Mouse (Mus musculus) MEL (cell line): ENCODE data around the gene Szt2.

Experiments used
- CHD1 ChIP-seq: IDR thresholded peaks from 2 replicates; pipeline ENCODE4 v1.6.1; 2012; ENCODE audit warnings: low read depth, mild to moderate bottlenecking, inconsistent platforms, low read length, improper control_type of control experiment
- CTCF ChIP-seq, 3 experiments: IDR thresholded peaks in 2 of 3; conservative IDR thresholded peaks in 1 of 3; 2 replicates each; pipeline ENCODE4 v1.5.1; 2011 to 2012; ENCODE audit warnings: low read length in 3 of 3, low read depth in 2 of 3, mild to moderate bottlenecking in 2 of 3, improper control_type of control experiment in 1 of 3, inconsistent platforms in 1 of 3, mixed read lengths in 1 of 3, moderate library complexity in 1 of 3; ENCODE audit not compliant: control insufficient read depth in 1 of 3, insufficient read depth in 1 of 3, poor library complexity in 1 of 3, severe bottlenecking in 1 of 3
- ELF1 ChIP-seq: IDR thresholded peaks from 2 replicates; pipeline ENCODE4 v1.6.1; 2014; ENCODE audit warnings: low read depth, mild to moderate bottlenecking, inconsistent platforms, low read length, improper control_type of control experiment, moderate library complexity
- EP300 ChIP-seq, 2 experiments: IDR thresholded peaks; 2 replicates each; pipeline ENCODE4 v1.6.1; 2011; ENCODE audit warnings: improper control_type of control experiment in 2 of 2, low read length in 2 of 2, low read depth in 1 of 2, mild to moderate bottlenecking in 1 of 2
- GATA1 ChIP-seq: IDR thresholded peaks from 2 replicates; pipeline ENCODE4 v1.6.1; 2011; ENCODE audit warnings: low read depth, low read length, improper control_type of control experiment
- MAFK ChIP-seq: IDR thresholded peaks from 2 replicates; pipeline ENCODE4 v1.6.1; 2011; ENCODE audit warnings: low read depth, mild to moderate bottlenecking, low read length, improper control_type of control experiment, borderline replicate concordance
- MEF2A ChIP-seq: IDR thresholded peaks from 2 replicates; pipeline ENCODE4 v1.6.1; 2014; ENCODE audit warnings: low read depth, mild to moderate bottlenecking, inconsistent platforms, low read length, improper control_type of control experiment; ENCODE audit not compliant: poor library complexity, insufficient replicate concordance, severe bottlenecking; ENCODE audit errors: extremely low read depth
- MYB ChIP-seq: IDR thresholded peaks from 2 replicates; pipeline ENCODE4 v1.6.1; 2011; ENCODE audit warnings: mild to moderate bottlenecking, low read depth, low read length, improper control_type of control experiment
- POLR2A ChIP-seq, 2 experiments: IDR thresholded peaks; 2 replicates each; pipeline ENCODE4 v1.6.1; 2011 to 2012; ENCODE audit warnings: low read length in 2 of 2, mild to moderate bottlenecking in 2 of 2, control low read depth in 1 of 2, improper control_type of control experiment in 1 of 2, low read depth in 1 of 2, moderate library complexity in 1 of 2; ENCODE audit not compliant: control insufficient read depth in 1 of 2, insufficient read depth in 1 of 2, poor library complexity in 1 of 2
- POLR2AphosphoS2 ChIP-seq: IDR thresholded peaks from 2 replicates; pipeline ENCODE4 v1.6.1; 2011; ENCODE audit warnings: low read length, improper control_type of control experiment
- SIN3A ChIP-seq: IDR thresholded peaks from 2 replicates; pipeline ENCODE4 v1.6.1; 2012; ENCODE audit warnings: low read length, improper control_type of control experiment, inconsistent platforms
- UBTF ChIP-seq: IDR thresholded peaks from 2 replicates; pipeline ENCODE4 v1.6.1; 2012; ENCODE audit warnings: low read depth, mild to moderate bottlenecking, inconsistent platforms, low read length, improper control_type of control experiment, moderate library complexity, borderline replicate concordance; ENCODE audit not compliant: insufficient read depth
- USF1 ChIP-seq: IDR thresholded peaks from 2 replicates; pipeline ENCODE4 v1.6.1; 2014; ENCODE audit warnings: low read depth, mild to moderate bottlenecking, inconsistent platforms, low read length, improper control_type of control experiment, moderate library complexity
- ZNF384 ChIP-seq: IDR thresholded peaks from 2 replicates; pipeline ENCODE4 v1.6.1; 2012; ENCODE audit warnings: low read depth, mild to moderate bottlenecking, inconsistent platforms, low read length, improper control_type of control experiment

DNA sequence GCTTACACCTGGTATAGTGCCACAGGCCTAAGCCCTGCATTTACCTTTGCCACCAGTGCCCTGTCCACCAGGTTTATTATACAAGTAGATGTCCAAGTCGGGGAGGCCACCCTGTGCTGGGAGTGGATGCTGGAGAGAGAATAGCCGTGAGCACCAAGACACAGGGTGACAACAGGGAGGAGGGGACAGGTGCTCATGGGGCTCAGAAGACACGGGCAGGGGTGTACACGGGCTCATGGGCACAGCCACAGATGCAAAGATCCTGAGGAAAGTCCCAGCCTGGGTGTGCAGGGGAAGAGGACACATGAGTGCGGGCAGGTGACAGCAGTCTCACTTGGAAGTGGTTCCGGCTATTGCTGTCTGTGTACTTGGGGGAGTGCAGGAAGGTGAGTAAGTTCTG, 33.1 kb downstream of the Szt2 start:
- TF ChIP-seq CTCF (IDR thresholded peaks at IDR 0.05 in 2 of 3, conservative IDR thresholded peaks at IDR 0.05 in 1 of 3; ENCODE audit: control insufficient read depth in 1 of 3, insufficient read depth in 1 of 3, low read depth in 2 of 3, low read length in 3 of 3, poor library complexity in 1 of 3, severe bottlenecking in 1 of 3) = no peak
- TF ChIP-seq POLR2AphosphoS2 = no peak
- no peak for TF ChIP-seq MEF2A
- no peak for TF ChIP-seq POLR2A (IDR thresholded peaks at IDR 0.05; ENCODE audit: control insufficient read depth in 1 of 2, insufficient read depth in 1 of 2, low read depth in 1 of 2, low read length in 2 of 2, poor library complexity in 1 of 2)
- no peak for TF ChIP-seq EP300 (IDR thresholded peaks at IDR 0.05; ENCODE audit: low read depth in 1 of 2, low read length in 2 of 2)
- TF ChIP-seq MAFK = no peak
- TF ChIP-seq MYB = no peak
- no peak for TF ChIP-seq UBTF
- TF ChIP-seq ELF1 = no peak
- no peak for TF ChIP-seq CHD1
- no peak for TF ChIP-seq USF1
- no peak for TF ChIP-seq SIN3A
- no peak for TF ChIP-seq ZNF384
- TF ChIP-seq GATA1 = no peak
